Mouse (Mus musculus) cortical plate, adult 2 months (tissue): ENCODE data around the gene Togaram1. TPM values are rescaled to one million over a fixed set of nuclear protein-coding genes. Genes with fewer than 3 reads are reported as not detected.
A peak's percentile ranks its signal among the peaks of the same experiment; 100 is the strongest.

ENCODE experiments used
- H3K27ac ChIP-seq: fragments of 200-500 bp; 2 replicates; pipeline ENCODE4 v1.5.1; 2012; ENCODE audit warnings: low read length, control low read depth, inconsistent platforms; ENCODE audit not compliant: insufficient read depth
- H3K4me1 ChIP-seq: fragments of 200-500 bp; 2 replicates; pipeline ENCODE4 v1.6.1; 2011; ENCODE audit warnings: low read length; ENCODE audit not compliant: control insufficient read depth, insufficient read depth
- H3K4me3 ChIP-seq: fragments of 200-500 bp; 2 replicates; pipeline ENCODE4 v1.5.1; 2011; ENCODE audit warnings: mild to moderate bottlenecking, low read length, control low read depth; ENCODE audit not compliant: insufficient read depth
- CTCF ChIP-seq: fragments of 200-500 bp; IDR thresholded peaks from 2 replicates; pipeline ENCODE4 v1.5.1; 2011; ENCODE audit warnings: mild to moderate bottlenecking, control low read depth, low read length; ENCODE audit not compliant: insufficient read depth; ENCODE audit errors: extremely low read depth
- POLR2A ChIP-seq: fragments of 200-500 bp; IDR thresholded peaks from 2 replicates; pipeline ENCODE4 v1.6.1; 2011; ENCODE audit warnings: mild to moderate bottlenecking, low read length, control low read depth; ENCODE audit not compliant: insufficient read depth; ENCODE audit errors: extremely low read depth
- polyA plus RNA-seq: library from polyadenylated mRNA; depleted of rRNA; stranded (reverse); fragments of >200 nt; gene quantifications from 2 replicates; pipeline ENCODE4 v1.2.3, GENCODE M21; 2012; rRNA removed

The Togaram1 gene
- 21.4 and 24.2 TPM in 2 replicates for polyA plus RNA-seq

DNA sequence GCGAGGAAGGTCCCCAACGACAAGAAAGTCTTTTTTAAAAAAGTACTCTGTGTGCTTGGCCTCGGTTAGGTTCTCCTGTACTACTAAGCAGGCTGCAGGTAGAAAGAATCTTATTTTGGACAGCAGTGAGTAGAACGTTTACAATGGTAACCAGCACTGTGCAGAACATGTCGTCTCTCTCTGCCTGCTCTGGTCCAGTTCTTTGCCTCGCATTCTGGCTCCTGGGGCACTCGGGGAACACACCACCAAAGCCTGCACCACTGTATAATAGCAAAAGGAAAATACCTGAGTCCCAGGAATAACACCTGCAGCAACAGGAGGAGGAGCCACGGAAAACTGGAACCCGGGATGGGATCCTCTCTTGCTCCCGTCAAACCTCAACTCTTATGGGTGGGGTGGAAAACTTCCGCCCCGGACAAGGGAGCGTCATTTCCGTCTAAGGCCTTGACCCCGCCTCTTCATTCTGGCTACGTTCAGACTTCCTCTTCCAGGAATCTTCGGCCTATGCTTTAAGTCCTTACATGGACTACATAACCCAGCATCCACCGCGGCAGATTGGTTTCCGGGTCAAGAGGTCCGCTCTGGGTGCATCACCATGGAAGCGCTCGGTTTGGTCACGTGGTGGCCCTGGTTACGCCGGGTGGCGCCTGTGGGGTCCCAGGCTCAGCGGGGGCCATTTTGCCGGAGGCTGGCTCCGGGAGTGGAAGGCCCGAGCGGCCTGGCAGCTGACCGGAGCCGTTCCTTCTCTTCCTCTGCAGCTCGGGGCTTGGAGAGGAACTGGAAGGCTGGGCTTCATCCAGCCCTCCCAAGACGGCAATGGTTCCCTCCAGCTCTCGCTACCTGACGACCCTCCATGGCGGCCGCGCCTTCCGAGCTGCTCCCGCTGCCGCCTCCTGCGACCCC lies at the start of gene Togaram1, which contains the start of gene Klhl28:
Gene Togaram1, plus strand, starts transcription at position 681 of the 903 bp plus-strand sequence.
Gene Klhl28, minus strand, starts transcription at position 411 of the 903 bp plus-strand sequence.
- Histone ChIP-seq H3K4me3 (peak within 1 kb of the TSS; percentile 55), H3K4me1 (no peaks in the 10 kb centered on the region), H3K27ac (peak within 1 kb of the TSS; percentile 67)
- TF ChIP-seq CTCF (no peak), POLR2A (peak; percentile 82)

DNA sequence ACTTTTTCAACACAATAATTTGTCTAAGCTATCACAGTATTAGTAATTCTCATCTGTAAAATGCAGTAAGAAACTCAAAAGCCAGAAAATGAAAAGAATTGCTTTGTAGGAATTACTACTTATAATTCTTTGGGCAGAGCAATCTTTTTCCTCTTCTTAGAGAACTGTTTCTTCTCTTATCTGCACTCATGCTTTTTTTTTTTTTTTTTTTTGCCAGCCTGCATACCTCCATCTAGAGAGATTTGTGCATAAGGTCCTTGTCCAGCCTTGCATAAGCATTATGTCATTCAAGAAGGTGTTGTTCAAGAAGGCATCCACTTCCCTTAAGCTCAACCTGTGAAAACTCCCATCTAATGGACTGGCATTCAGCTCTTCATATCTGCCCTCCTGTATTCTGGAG lies 48.9 kb upstream of the Togaram1 start:
- H3K4me3 ChIP-seq = no peak overlapping the region
- TF ChIP-seq CTCF = no peak
- TF ChIP-seq POLR2A = no peak
- no peak overlapping the region for H3K27ac ChIP-seq
- H3K4me1 ChIP-seq = no peaks in the 10 kb centered on the region

DNA sequence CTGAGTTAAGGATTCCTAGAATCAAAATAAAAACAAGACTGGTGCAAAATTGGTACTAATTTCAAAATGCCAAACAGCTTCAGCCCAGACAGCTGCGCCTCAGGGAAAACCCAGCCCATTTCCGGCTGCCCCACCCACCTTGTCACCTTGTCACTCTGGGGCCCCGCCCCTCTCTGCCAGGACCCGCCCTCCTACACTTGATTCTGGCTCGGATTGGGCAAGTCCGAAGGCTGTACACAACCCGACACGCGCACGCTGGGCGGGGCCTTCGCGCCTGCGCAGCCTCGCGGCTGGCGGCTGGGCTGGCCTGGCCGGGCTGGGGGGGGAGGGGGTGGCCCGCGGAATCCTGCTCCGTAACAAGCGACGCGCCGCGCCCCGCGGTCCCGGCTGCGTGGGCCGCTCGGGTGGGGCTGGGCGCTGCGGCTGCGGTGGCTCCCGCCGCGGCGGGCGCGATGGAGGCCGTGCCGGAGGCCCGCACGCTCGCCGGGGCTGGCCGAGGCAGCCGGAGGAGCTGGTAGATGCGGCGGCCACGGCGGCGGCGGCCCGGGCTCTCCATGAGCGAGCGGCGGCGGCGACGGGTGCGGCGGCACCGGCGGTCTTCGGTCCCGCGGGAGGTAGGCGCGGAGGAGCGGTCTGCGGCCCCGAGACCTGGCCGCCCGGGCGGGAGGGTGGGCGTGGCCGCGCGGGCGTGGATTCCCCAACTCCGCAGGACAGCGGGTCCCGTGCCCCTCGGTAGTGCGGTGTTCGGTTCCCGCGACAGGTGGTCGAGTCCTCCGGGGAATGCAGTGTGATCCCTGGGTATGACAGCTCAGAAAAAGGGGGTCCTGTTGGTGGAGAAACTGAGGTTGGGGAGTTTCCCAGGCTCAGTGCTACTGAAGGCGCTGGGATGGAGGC lies 47.8 kb upstream of the Togaram1 start, which contains the start of gene Gm527:
Gene Gm527, plus strand, starts transcription at position 329 of the 894 bp plus-strand sequence.
- H3K4me3 ChIP-seq = peak within 1 kb of the TSS; percentile 90
- no peaks in the 10 kb centered on the region for H3K4me1 ChIP-seq
- no peak within 1 kb of the TSS for H3K27ac ChIP-seq
- TF ChIP-seq POLR2A (no peak), CTCF (no peak)

DNA sequence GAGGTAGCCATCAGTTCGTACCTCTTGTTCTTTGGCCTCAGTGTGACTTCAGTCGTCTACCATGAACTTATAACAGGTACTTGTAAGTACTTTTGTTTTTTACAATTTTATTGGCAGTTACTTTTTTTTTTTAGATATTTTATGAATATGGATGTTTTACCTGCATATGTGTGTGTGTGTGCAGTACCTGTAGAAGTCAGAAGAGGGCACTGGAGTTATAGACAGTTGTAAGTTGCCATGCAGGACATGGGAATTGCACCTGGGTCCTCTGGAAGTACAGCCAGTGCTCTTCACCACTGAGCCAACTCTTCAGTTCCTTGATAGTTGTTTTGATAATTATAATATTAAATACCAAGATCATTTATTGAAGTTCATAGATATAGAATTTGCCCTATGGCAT lies 28.1 kb upstream of the Togaram1 start:
- Histone ChIP-seq H3K4me1 (no peaks in the 10 kb centered on the region), H3K4me3 (no peak overlapping the region), H3K27ac (no peak overlapping the region)
- TF ChIP-seq POLR2A (no peak), CTCF (no peak)

DNA sequence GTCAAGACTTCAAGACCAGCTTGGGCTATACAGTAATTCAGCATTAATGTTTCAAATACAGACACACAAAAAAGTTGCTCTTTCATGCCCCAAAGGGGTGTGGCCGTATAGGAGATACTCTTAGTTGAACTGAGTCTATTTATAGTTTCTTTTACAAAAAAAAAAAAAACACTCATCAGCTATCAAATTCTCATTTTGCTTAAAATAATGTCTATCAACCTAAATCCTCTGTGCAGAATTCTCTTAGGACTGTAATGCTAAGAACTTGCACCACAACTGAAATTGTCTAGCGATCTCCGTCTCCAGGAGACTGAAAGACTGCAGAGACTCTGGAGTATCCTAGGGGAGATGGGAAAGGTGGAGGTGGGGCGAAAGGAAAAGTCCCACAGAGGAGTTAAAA lies 1.0 kb upstream of the Togaram1 start:
- Histone ChIP-seq H3K27ac (no peak overlapping the region), H3K4me1 (no peaks in the 10 kb centered on the region), H3K4me3 (peak overlapping the region; percentile 55)
- TF ChIP-seq POLR2A (no peak), CTCF (no peak)

DNA sequence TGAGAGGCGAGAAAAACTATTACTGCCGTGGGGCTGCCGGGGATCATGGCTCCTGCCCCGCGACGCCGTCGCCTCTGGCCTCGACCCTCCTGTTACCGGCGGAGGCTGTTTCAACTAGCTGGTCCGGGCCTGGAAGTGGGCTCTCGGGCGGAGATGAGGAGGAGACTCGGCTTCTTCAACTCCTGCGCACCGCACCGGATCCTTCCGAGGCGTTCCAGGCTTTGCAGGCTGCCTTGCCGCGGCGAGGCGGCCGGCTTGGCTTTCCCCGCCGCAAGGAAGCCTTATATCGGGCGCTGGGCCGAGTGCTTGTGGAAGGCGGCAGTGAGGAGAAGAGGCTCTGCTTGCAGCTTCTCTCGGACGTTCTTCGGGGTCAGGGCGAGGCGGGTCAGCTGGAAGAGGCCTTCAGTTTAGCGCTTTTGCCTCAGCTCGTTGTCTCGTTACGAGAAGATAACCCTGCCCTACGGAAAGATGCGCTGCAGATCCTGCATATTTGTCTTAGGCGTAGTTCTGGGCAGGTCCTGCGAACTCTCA lies 562 bp downstream of the Togaram1 start:
- peak overlapping the region; percentile 67 for H3K27ac ChIP-seq
- peaks cover 4% of the 10 kb centered on the region; the same call in 1 of the 2 replicates for H3K4me1 ChIP-seq
- H3K4me3 ChIP-seq = peak overlapping the region; percentile 55
- TF ChIP-seq POLR2A = no peak
- no peak for TF ChIP-seq CTCF

DNA sequence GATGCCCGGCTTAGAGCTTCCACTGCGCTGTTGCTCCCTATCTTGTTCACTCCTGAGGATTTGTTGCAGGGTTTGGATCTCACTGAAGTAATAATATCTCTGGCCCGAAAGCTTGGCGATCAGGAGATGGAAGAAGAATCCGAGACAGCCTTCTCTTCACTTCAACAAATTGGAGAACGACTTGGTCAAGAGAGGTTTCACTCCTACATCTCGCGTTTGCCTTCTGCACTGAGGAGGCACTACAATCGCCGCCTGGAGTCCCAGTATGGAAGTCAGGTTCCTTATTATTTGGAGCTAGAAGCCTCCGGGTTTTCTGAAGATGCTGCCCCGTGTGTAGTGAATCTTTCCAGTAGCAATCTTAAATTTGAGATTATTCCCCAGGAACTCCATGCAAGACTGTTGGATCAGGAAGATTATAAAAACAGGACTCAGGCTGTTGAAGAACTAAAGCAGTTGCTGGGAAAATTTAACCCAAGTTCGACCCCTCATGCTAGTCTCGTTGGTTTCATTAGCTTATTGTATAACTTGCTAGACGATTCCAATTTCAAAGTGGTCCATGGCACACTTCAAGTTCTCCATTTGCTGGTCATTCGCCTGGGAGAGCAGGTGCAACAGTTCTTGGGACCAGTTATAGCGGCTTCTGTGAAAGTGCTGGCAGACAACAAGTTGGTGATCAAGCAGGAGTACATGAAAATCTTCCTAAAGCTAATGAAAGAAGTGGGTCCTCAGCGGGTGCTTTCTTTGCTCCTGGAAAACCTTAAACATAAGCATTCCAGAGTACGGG lies 1.2 kb downstream of the Togaram1 start:
- H3K4me1 ChIP-seq = peaks cover 5% of the 10 kb centered on the region; the same call in 1 of the 2 replicates
- TF ChIP-seq CTCF (no peak), POLR2A (no peak)
- peak overlapping the region; percentile 55 for H3K4me3 ChIP-seq
- no peak overlapping the region for H3K27ac ChIP-seq

DNA sequence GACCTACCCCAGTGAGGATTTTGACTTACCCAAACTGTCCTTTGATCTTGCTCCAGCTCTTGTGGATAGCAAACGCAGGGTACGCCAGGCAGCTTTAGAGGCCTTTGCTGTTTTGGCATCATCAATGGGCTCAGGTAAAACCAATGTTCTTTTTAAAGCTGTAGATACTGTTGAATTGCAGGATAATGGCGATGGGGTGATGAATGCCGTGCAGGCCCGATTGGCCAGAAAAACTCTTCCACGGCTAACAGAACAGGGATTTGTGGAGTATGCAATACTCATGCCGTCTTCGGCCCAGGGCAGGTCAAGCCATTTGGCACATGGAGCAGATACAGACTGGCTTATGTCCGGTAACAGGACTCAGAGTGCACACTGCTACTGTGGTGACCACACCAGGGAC lies 1.9 kb downstream of the Togaram1 start:
- H3K4me1 ChIP-seq = peaks cover 9% of the 10 kb centered on the region; the same call in 1 of the 2 replicates
- no peak overlapping the region for H3K27ac ChIP-seq
- TF ChIP-seq POLR2A (no peak), CTCF (no peak)
- peak overlapping the region; percentile 55 for H3K4me3 ChIP-seq
